Mouse (Mus musculus) B cell, adult (primary cell): ENCODE results near the gene Dph6. TPM values are rescaled to one million over a fixed set of nuclear protein-coding genes. Genes with fewer than 3 reads are reported as not detected.

Experiments used
- total RNA-seq: library from RNA; stranded (reverse); gene quantifications from 4 replicates; pipeline ENCODE4 v1.2.4, GENCODE M21; 2023; ENCODE audit not compliant: inconsistent age

Gene Dph6
- 15.1 to 19.6 TPM (median 16.6 TPM) in 4 replicates for total RNA-seq

GRCm38 (mm10) chr2:114654365-114655239 is at the start of gene Dph6:
Gene Dph6 (minus strand): TSS chr2:114654964.

